Mouse (Mus musculus) myocyte (in vitro differentiated cells): ENCODE measurements at regions not wholly inside any gene's neighbourhood (a gene's known extent, or its start where the extent isn't known, plus 50 kb on each side); places are given as distances from the start of the nearest gene placed in this dataset.

ENCODE experiments used
- CEBPB ChIP-seq: IDR thresholded peaks from 2 replicates; pipeline ENCODE4 v1.6.1; 2011; ENCODE audit warnings: mild to moderate bottlenecking, moderate library complexity; ENCODE audit not compliant: poor library complexity, insufficient read depth, severe bottlenecking
- E2F4 ChIP-seq: IDR thresholded peaks from one replicate; pipeline ENCODE4 v1.6.1; 2011; ENCODE audit warnings: mild to moderate bottlenecking, control low read depth, moderate library complexity; ENCODE audit not compliant: insufficient read depth
- MAX ChIP-seq: IDR thresholded peaks from one replicate; pipeline ENCODE4 v1.6.1; 2011; ENCODE audit warnings: low read depth, mild to moderate bottlenecking, control low read depth
- MYOD1 ChIP-seq, 3 experiments: IDR thresholded peaks; one replicate each; pipeline ENCODE4 v1.6.1; 2011; ENCODE audit warnings: control low read depth in 2 of 3, low read depth in 2 of 3, mild to moderate bottlenecking in 2 of 3, moderate library complexity in 1 of 3; ENCODE audit not compliant: insufficient read length in 2 of 3, control insufficient read depth in 1 of 3
- MYOG ChIP-seq, 3 experiments: IDR thresholded peaks; one replicate each; pipeline ENCODE4 v1.6.1; 2011; ENCODE audit warnings: control low read depth in 2 of 3, low read depth in 2 of 3, mild to moderate bottlenecking in 2 of 3; ENCODE audit not compliant: insufficient read length in 2 of 3, control insufficient read depth in 1 of 3, insufficient read depth in 1 of 3
- POLR2A ChIP-seq: IDR thresholded peaks from one replicate; pipeline ENCODE4 v1.6.1; 2011; ENCODE audit warnings: low read depth, mild to moderate bottlenecking, control low read depth, moderate library complexity; ENCODE audit not compliant: insufficient read length
- POLR2AphosphoS2 ChIP-seq: IDR thresholded peaks from one replicate; pipeline ENCODE4 v1.6.1; 2011; ENCODE audit warnings: low read depth, control low read depth; ENCODE audit not compliant: insufficient read length
- TCF12 ChIP-seq: IDR thresholded peaks from one replicate; pipeline ENCODE4 v1.6.1; 2011; ENCODE audit warnings: mild to moderate bottlenecking, control low read depth; ENCODE audit not compliant: poor library complexity, insufficient read depth, severe bottlenecking
- USF1 ChIP-seq: IDR thresholded peaks from one replicate; pipeline ENCODE4 v1.6.1; 2011; ENCODE audit warnings: low read depth, mild to moderate bottlenecking, control low read depth, moderate library complexity

GRCm38 (mm10) chr9:48058599-48058998 lies 103.2 kb upstream of the Nxpe4 start:
- TF ChIP-seq POLR2A = no peak
- TF ChIP-seq MYOD1 (IDR thresholded peaks at IDR 0.05; ENCODE audit: control insufficient read depth in 1 of 3, insufficient read length in 2 of 3, low read depth in 2 of 3) = no peak
- no peak for TF ChIP-seq E2F4
- TF ChIP-seq TCF12 = no peak
- no peak for TF ChIP-seq MAX
- no peak for TF ChIP-seq CEBPB
- TF ChIP-seq USF1 = no peak
- no peak for TF ChIP-seq POLR2AphosphoS2
- TF ChIP-seq MYOG (IDR thresholded peaks at IDR 0.05; ENCODE audit: control insufficient read depth in 1 of 3, insufficient read depth in 1 of 3, insufficient read length in 2 of 3, low read depth in 2 of 3) = no peak
